Comparison of ENCODE assay signal across 37 mouse cellular contexts in genomic region chr10:96153315-96153714, GRCm38 (mm10). TPM values are rescaled to one million over a fixed set of nuclear protein-coding genes. Genes with fewer than 3 reads are reported as not detected.
DNase-seq lines count a peak whose midpoint lies in the region; ATAC-seq and TF ChIP-seq lines count a peak whose summit lies in the region.
"Had no signal": no experiment of that assay in that cellular context is flagged by ENCODE, and none has a peak within 500 bp of the region (broad histone marks: within the 10 kb centered on the region; RNA-seq: fewer than 3 reads in every experiment).

No protein-coding gene starts in this region.

- TF ChIP-seq POLR2A in brain, embryonic 14.5 days (IDR thresholded peaks at IDR 0.05; ENCODE audit: borderline replicate concordance, extremely low read depth, insufficient read depth, insufficient read length, poor library complexity, severe bottlenecking): no peak

- 0 out of 2 replicates have a peak, but pooled peaks cover under 1% of the 10 kb centered on the region for H3K4me1 ChIP-seq in forebrain, embryonic 11.5 days (replicated peaks; ENCODE audit: control insufficient read depth, insufficient read depth, low read length)
- peaks cover 3% of the 10 kb centered on the region; the same call in 1 of the 2 replicates for H3K4me1 ChIP-seq in forebrain, embryonic 13.5 days
- H3K4me1 ChIP-seq in midbrain, embryonic 15.5 days: 0 out of 2 replicates have a peak, but pooled peaks cover 11% of the 10 kb centered on the region
- H3K4me1 ChIP-seq: liver, embryonic 12.5 days had no signal

- 18% methylated on average over 5 of the region's 5 CpGs for WGBS in forebrain, embryonic 11.5 days
- WGBS in forebrain, embryonic 13.5 days: 14% methylated on average over 5 of the region's 5 CpGs
- WGBS in midbrain, embryonic 15.5 days: 15% methylated on average over 5 of the region's 5 CpGs

- H3K27me3 ChIP-seq in forebrain, embryonic 11.5 days (ENCODE audit: control insufficient read depth, insufficient read depth, low read length): no peaks in the 10 kb centered on the region
- no peaks in the 10 kb centered on the region for H3K27me3 ChIP-seq in forebrain, embryonic 13.5 days
- H3K27me3 ChIP-seq in midbrain, embryonic 15.5 days (replicated peaks): no peaks in the 10 kb centered on the region
- H3K27me3 ChIP-seq: intestine, embryonic 15.5 days; liver, embryonic 12.5 days; neural tube, embryonic 13.5 days had no signal

- no peak for DNase-seq in forebrain, embryonic 11.5 days (ENCODE audit: low spot score)
- DNase-seq in brain, embryonic 14.5 days (ENCODE audit: low read depth): peak; percentile 59
- DNase-seq in embryo, embryonic 9.5 days (ENCODE audit: extremely low spot score): peak; percentile 4
- DNase-seq in frontal cortex, postnatal 10 days (ENCODE audit: low spot score in 2 of 2): no peak
- no peak for DNase-seq in adrenal gland, adult 18-20 months (ENCODE audit: low spot score in 2 of 2)
- no peak for DNase-seq in T-cell, adult 2 months (ENCODE audit: low spot score)
- DNase-seq: adrenal gland, postnatal 25 days; cerebellum, adult 2 months; cerebellum, postnatal 25 days; gastrocnemius, adult 2 months; heart, postnatal 14 days; kidney, adult 2 months; kidney, postnatal 36 days; left cerebral cortex, postnatal 4 days; liver, postnatal 0 days; lung, postnatal 36 days; right cerebral cortex, postnatal 25 days; thymus, adult 18-20 months; thymus, postnatal 36 days had no signal

- H3K9me3 ChIP-seq in forebrain, embryonic 11.5 days (ENCODE audit: control insufficient read depth, low read length): no peaks in the 10 kb centered on the region
- no peaks in the 10 kb centered on the region for H3K9me3 ChIP-seq in forebrain, embryonic 13.5 days (replicated peaks)
- no peaks in the 10 kb centered on the region for H3K9me3 ChIP-seq in midbrain, embryonic 15.5 days
- H3K9me3 ChIP-seq: intestine, embryonic 15.5 days; liver, embryonic 12.5 days; neural tube, embryonic 13.5 days had no signal

- H3K36me3 ChIP-seq in forebrain, embryonic 11.5 days (ENCODE audit: control insufficient read depth, insufficient read depth, low read length): no peaks in the 10 kb centered on the region
- no peaks in the 10 kb centered on the region for H3K36me3 ChIP-seq in forebrain, embryonic 13.5 days (ENCODE audit: poor library complexity, severe bottlenecking)
- H3K36me3 ChIP-seq in midbrain, embryonic 15.5 days (replicated peaks): no peaks in the 10 kb centered on the region
- H3K36me3 ChIP-seq: G1E; intestine, embryonic 15.5 days; liver, embryonic 12.5 days; neural tube, embryonic 13.5 days had no signal

- H3K9ac ChIP-seq in forebrain, embryonic 11.5 days (ENCODE audit: low read length): no peak overlapping the region
- no peak overlapping the region for H3K9ac ChIP-seq in forebrain, embryonic 13.5 days
- no peak overlapping the region for H3K9ac ChIP-seq in midbrain, embryonic 15.5 days
- H3K9ac ChIP-seq: intestine, embryonic 15.5 days; liver, embryonic 12.5 days; liver, postnatal 0 days; neural tube, embryonic 13.5 days had no signal

- 0 out of 2 replicates have a peak, but pooled peaks have one; percentile 44 for ATAC-seq in forebrain, embryonic 11.5 days (replicated peaks; ENCODE audit: low FRiP score)
- no peak for ATAC-seq in forebrain, embryonic 13.5 days
- peak; percentile 74 for ATAC-seq in midbrain, embryonic 15.5 days (replicated peaks)
- ATAC-seq: hindbrain, embryonic 16.5 days; intestine, embryonic 15.5 days; liver, embryonic 12.5 days; liver, postnatal 0 days had no signal

- no peak overlapping the region for H3K4me3 ChIP-seq in forebrain, embryonic 11.5 days (ENCODE audit: low read depth, low read length)
- no peak overlapping the region for H3K4me3 ChIP-seq in forebrain, embryonic 13.5 days
- no peak overlapping the region for H3K4me3 ChIP-seq in midbrain, embryonic 15.5 days
- H3K4me3 ChIP-seq: gastrocnemius, adult 2 months; intestine, embryonic 15.5 days; liver, embryonic 12.5 days; neural tube, embryonic 13.5 days had no signal

- H3K4me2 ChIP-seq in forebrain, embryonic 11.5 days (ENCODE audit: low read depth, low read length, severe bottlenecking): no peak overlapping the region
- H3K4me2 ChIP-seq in forebrain, embryonic 13.5 days: no peak overlapping the region
- no peak overlapping the region for H3K4me2 ChIP-seq in midbrain, embryonic 15.5 days
- H3K4me2 ChIP-seq: intestine, embryonic 15.5 days; liver, embryonic 12.5 days; neural tube, embryonic 13.5 days had no signal

- no peak for TF ChIP-seq CTCF in brain, embryonic 14.5 days (IDR thresholded peaks at IDR 0.05; ENCODE audit: borderline replicate concordance, extremely low read depth, insufficient read depth, insufficient read length)

- no peak overlapping the region for H3K27ac ChIP-seq in forebrain, embryonic 11.5 days (ENCODE audit: low read depth, low read length)
- H3K27ac ChIP-seq in forebrain, embryonic 13.5 days: no peak overlapping the region
- peak overlapping the region; percentile 29; the same call in 1 of the 2 replicates for H3K27ac ChIP-seq in midbrain, embryonic 15.5 days
- H3K27ac ChIP-seq: gastrocnemius, adult 2 months; intestine, embryonic 15.5 days; liver, embryonic 12.5 days; neural tube, embryonic 13.5 days had no signal

RNA-seq across cellular contexts. Expression of gene Gm5426, which starts 16.9 kb away (rescaled TPM):
- not detected in 2 replicates for polyA plus RNA-seq in forebrain, embryonic 11.5 days (2014; fragmentation: Nextera tagmentation; extraction: Ambion mirVana)
- not detected in 2 replicates for polyA plus RNA-seq in forebrain, embryonic 13.5 days (2015; fragmentation: Nextera tagmentation; extraction: Ambion mirVana)
- not detected in 2 replicates for polyA plus RNA-seq in brain, embryonic 14.5 days (2012; rRNA removed)
- polyA plus RNA-seq in midbrain, embryonic 15.5 days (2015; fragmentation: Nextera tagmentation; extraction: Ambion mirVana): not detected in 2 replicates
- not detected for total RNA-seq in adrenal gland, adult 18-20 months (2021)
- total RNA-seq: adrenal gland, postnatal 25 days; G1E; gastrocnemius, adult 2 months; gastrocnemius, postnatal 4 days; heart, adult 8-10 months; heart, postnatal 14 days; layer of hippocampus, adult 8-10 months; layer of hippocampus, postnatal 25 days; left cerebral cortex, postnatal 4 days; megakaryocyte, adult 5-6 weeks had no signal
- polyA plus RNA-seq: cerebellum, adult 2 months; G1E; heart, embryonic 14.5 days; hindbrain, embryonic 11.5 days; hindbrain, embryonic 16.5 days; intestine, embryonic 15.5 days; kidney, adult 2 months; kidney, embryonic 16.5 days; limb, embryonic 14.5 days; liver, embryonic 12.5 days; liver, postnatal 0 days; lung, embryonic 16.5 days; neural tube, embryonic 13.5 days; stomach, embryonic 16.5 days had no signal

Comparison
In these comparisons a context has a peak if more than half of its experiments do, and no peak if none do; other contexts are left out.
1. DNase-seq: peak in brain, embryonic 14.5 days (single experiment) and embryo, embryonic 9.5 days (single experiment); none in forebrain, embryonic 11.5 days (single experiment), frontal cortex, postnatal 10 days (0 of 2), adrenal gland, adult 18-20 months (0 of 2) and T-cell, adult 2 months (single experiment).